Mouse (Mus musculus) olfactory bulb, adult 2 months (tissue): ENCODE results near the gene Reep1.

Experiments used
- CTCF ChIP-seq: fragments of 200-500 bp; IDR thresholded peaks from 2 replicates; pipeline ENCODE4 v1.5.1; 2012; ENCODE audit warnings: low read depth, mild to moderate bottlenecking, low read length, moderate library complexity; ENCODE audit not compliant: insufficient read depth
- POLR2A ChIP-seq: fragments of 200-500 bp; IDR thresholded peaks from 2 replicates; pipeline ENCODE4 v1.6.1; 2012; ENCODE audit warnings: mild to moderate bottlenecking, low read depth, low read length, moderate library complexity; ENCODE audit not compliant: insufficient read depth

DNA sequence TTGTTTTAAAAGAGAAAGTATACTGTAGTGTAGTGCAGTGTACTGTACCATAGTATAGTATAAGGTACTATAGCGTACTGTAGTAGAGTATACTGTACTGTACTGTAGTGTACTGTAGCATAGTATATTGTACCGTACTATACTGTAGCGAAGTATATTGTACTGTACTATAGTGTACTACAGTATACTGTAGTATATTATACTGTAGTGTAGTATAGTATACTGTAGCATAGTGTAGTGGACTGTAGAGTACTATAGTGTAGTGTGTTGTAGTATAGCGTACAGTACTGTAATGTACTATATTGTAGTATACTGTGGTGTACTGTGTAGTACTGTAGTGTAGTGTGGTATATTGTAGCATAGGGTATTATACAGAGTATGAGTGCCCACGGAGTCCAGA is 9.1 kb downstream of the Reep1 start:
- no peak for TF ChIP-seq POLR2A
- TF ChIP-seq CTCF, result no peak
